Mouse (Mus musculus): ENCODE results near the gene Ms4a4c.
"Not testable (repeated sequence)": the region's sequence is repeated elsewhere in the genome, so short reads cannot be mapped to it uniquely, and the experiment has no call there.

The Ms4a4c gene

DNA sequence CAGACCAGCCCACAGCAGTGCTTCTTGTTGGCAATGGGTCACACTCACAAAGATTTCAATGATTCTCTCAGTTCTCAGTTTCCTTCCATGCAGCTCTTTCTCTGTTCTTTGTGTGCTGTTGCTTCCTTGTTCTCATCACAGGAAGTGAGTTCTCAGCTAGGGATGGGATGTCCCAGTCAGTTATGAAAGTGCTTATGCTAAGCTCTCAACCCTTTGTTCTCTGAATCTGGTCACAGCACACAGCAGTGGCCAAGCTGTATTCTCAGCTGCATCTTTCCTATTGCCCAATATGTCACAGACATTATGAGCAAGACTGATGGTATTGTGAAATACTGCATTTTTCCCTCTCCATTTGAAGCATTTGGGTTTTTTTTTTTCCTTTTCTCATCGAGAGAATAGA is 60.2 kb downstream of the Ms4a4c start:
- DNase-seq (ENCODE audit: low read depth) = not testable (repeated sequence)

- DNase-seq (ENCODE audit: low read depth) = peak; percentile 47
These were observed 61.9 kb downstream of the Ms4a4c start for GRCm38 (mm10) chr19:11466471-11466870.

DNA sequence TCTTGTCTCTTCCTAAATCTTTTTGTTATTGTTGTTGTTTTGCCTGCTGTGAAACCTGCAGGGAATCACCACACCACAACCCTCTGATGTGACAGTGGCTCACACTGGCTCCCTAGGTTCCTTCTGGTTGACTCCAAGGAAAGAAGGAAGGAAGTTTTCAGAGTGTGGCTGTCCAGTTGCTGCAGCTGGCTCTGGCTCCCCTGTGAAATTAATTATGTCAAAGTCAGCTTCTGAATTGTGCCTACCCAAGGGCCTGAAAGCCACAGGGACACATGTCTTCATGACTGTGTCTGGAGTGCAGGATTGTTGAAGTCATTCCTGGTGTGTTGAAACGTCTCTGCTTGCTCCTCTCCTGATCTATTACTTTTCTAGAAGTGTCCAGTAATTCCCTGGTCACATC is 63.8 kb downstream of the Ms4a4c start:
- not testable (repeated sequence) for DNase-seq (ENCODE audit: low read depth)

DNA sequence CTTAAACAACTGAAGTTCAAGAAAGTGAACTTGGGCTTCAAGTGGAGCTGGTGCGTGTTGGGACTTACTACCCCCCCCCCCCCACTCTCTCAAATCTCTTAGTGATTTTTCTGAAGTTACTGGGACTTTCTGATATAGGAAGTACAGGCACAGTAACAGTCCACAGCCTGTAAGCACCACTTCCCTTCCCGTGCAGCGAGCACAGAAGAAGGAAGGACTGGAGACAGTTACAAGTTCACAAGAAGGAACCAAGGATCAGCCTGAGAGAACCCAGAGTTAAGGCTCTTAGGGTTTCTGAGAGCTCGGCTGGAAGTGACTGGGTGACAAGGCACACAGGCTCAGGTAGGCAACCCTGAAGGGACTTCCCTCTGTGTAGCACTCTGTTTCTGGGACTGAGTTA is 64.6 kb downstream of the Ms4a4c start, which contains the start of gene Ms4a6c:
Ms4a6c (plus strand) TSS at position 152 of the 400 bp plus-strand sequence.
- DNase-seq (ENCODE audit: low read depth) = peak; percentile 54

Measured in induced T-regulatory cell, adult 2 months (primary cell).